Mouse (Mus musculus): ENCODE measurements at regions not wholly inside any gene's neighbourhood (a gene's known extent, or its start where the extent isn't known, plus 50 kb on each side); places are given as distances from the start of the nearest gene placed in this dataset.

DNA sequence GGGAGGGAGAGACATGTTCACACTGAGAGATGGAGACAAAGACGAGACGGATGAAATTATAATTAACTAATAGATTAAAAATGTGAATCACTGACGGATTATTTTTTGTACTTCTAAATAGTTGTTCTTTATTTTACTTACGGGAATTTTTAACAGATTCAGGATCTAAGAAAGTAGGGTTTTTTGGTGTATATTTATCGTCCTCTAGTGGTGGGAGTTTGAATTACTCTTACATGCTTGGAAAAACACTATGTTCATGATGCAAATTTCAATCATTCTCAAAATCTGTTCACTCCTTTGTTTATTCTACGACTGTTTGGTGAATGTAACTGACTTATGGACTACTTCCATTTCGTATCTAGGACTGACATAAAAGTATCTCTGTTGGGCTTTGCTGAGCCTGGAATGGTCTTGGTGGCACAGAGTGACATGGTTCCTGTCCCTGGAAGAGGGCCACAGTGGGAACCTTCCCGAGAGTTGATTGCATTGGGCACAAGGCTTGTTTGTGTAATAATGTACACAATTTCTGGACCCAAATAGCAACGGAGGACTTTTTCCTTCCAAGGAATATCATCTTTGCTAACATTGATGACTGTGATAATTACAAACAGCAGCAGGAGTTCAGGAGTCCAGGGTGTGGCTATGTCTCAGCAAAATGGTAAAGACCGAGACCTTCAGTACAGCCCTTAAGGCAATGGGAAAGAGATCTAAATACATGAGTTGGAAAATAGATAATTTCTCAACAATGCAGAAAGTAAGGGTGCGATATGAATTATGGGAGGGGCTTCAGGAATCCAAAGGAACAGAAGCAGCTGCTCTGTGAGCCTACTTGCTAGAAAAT, 139.3 kb upstream of the Dcn start:
- in situ Hi-C loops (cut with MboI, MseI), result loop anchor here in 1 of 2 experiments (5.0 kb wide), 1 partner anchor 352 kb away; the partner anchor contains the start of gene Ccer1

- in situ Hi-C loops (cut with MboI, MseI), result no loop called here
Observed at GRCm38 (mm10) chr10:97345347-97345746, 134.1 kb upstream of the Dcn start.

DNA sequence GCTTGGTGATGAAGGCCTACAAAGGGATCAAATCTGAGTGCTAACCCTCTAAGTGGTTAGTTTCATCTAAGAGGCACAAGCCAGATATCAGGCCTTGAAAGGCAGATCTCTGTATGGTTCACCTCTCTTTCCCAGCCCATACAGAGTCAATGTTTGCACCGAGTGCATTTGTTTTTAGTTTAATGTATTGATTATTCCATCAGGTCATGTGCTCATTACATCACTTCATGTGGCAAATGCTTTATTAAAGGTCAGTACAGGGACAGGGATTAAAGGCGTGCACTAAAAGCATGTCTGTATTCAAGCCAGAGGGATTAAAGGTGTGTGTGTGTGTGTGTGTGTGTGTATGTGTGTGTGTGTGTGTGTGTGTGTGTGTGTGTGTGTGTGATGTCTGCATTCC, 132.5 kb upstream of the Dcn start:
- in situ Hi-C loops (cut with MboI, MseI), result no loop called here

DNA sequence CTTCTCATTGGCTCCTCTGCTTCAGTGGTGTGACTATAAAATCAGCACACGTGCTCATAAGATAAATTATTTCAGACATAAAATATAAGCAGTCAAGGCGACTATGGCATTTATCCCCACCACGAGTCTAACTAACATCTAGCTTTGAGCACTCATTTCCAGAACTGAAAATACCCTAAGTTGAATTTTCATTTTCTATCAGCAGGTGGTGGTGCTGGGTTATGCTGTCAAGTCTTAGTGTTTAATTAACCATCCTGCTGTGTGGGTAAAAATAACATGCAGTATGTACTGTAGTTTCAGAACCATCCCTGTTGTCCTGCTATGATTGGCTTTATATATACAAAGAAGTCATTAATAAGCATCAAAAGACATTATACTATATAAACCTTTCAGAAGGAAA, 110.8 kb upstream of the Dcn start:
- in situ Hi-C loops (cut with MboI, MseI), result no loop called here

GRCm38 (mm10) chr10:97375824-97376223, 103.6 kb upstream of the Dcn start:
- in situ Hi-C loops (cut with MboI, MseI), result loop anchor here in 1 of 2 experiments (5.0 kb wide), 1 partner anchor 321 kb away; no protein-coding TSS in a partner anchor

DNA sequence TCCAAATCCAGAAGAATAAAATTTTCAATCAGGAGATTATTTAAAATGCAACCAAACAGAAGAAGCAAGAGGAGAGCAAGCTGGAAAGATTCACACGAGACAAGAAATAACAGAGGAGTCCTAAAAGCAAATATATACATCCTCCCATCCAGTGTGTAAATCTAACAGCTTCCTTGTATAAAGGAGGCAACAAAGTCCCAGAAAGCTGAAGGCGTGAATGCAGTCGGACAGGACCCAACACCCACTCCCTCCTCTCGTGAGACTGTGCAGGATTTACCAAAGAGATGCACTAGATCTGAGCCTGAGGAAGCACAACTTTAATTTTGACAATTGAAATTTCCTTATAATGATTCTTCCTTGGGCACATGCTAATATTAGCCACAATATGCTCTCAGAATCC, 103.0 kb upstream of the Dcn start:
- in situ Hi-C loops (cut with MboI, MseI), result loop anchor here in 1 of 2 experiments (5.0 kb wide), 1 partner anchor 321 kb away; no protein-coding TSS in a partner anchor

GRCm38 (mm10) chr10:97381586-97381985, 97.8 kb upstream of the Dcn start:
- in situ Hi-C loops (cut with MboI, MseI), result loop anchor here in 1 of 2 experiments (10.0 kb wide), 1 partner anchor 313 kb away; the partner anchor contains the start of gene Ccer1

GRCm38 (mm10) chr10:97383881-97384280, 95.5 kb upstream of the Dcn start:
- in situ Hi-C loops (cut with MboI, MseI), result loop anchor here in 1 of 2 experiments (10.0 kb wide), 1 partner anchor 311 kb away; the partner anchor contains the start of gene Ccer1

DNA sequence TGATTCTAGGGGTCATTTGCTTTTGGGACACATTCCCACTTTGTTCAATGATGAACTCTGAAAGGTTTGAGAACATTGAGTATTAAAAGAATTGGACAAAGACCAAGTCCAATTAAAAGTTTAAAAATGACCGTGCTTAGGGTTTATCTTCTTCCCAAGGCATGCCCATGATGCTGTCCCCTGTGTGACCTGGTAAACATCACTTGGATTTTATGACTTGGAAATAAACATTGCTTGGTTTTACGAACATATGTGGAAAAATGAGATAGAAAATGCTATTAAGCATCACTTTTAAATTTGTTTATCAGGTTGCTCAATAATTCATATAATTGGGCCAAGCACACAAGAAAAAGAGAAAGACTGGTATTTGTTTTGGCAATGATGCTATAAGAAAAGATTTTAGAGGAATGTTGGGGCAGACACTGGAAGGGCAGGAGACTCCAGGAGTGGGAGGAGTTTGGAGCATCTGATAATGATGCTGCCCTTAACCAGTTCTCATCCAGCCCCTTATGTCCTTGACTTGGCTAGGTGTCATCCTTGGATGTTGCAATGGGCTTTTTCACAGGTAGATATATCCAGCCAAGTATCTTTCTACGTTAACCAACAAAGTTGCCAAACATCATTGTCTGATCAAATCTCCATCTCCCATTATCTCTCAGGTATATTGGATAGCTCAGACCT, 92.1 kb upstream of the Dcn start:
- in situ Hi-C loops (cut with MboI, MseI), result loop anchor here in 1 of 2 experiments (10.0 kb wide), 1 partner anchor 307 kb away; the partner anchor contains the start of gene Ccer1

DNA sequence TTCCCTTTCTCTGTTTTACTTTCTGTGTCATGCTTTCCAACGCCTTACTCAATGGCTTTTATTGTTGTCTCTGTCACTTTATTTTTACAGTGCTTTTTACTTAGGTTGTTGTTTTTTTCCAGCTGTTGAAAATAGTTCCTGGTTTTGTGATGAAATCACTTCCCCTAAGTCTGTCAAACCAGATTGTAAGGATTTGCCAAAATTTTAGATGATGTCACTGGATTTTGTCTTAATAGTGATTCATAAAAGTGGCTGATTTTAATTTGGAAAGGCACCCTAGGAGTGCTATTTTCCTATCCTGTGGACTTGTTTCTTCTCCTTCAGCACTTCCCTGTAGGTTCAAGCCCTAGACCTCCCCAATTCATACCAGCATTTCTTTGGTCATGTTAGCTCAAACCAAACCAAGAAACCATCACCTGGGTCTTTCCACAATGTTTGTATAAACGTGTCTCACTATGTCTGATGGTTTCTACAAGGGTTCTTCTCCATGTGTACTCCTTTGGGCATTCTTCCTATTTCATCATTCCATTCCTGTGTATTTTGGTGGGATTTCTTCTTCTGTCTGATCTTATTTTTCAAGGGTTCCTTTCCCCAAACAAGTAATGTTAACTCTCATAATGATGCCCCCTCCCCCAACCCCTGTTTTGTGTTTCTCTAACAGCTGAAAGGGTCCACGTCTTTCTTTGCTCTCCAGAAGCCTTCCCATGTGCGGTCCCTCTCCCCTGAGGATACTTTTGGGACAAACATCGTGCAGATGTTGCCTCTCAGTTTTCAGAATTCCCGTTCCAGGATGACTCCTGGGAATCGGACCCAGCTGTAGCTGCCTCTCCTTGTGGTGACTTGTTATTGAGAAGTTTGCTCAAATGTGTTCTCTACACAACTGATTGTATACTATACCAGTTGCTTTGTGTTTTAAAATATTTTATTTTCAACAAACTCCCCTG, 89.5 kb upstream of the Dcn start:
- in situ Hi-C loops (cut with MboI, MseI), result loop anchor here in 1 of 2 experiments (10.0 kb wide), 1 partner anchor 305 kb away; the partner anchor contains the start of gene Ccer1

GRCm38 (mm10) chr10:97397062-97397771, 82.2 kb upstream of the Dcn start:
- in situ Hi-C loops (cut with MboI, MseI), result no loop called here

- in situ Hi-C loops (cut with MboI, MseI), result no loop called here
Observed at GRCm38 (mm10) chr10:97397896-97398295, 81.5 kb upstream of the Dcn start.

GRCm38 (mm10) chr10:97402524-97402923, 76.9 kb upstream of the Dcn start:
- in situ Hi-C loops (cut with MboI, MseI), result no loop called here

DNA sequence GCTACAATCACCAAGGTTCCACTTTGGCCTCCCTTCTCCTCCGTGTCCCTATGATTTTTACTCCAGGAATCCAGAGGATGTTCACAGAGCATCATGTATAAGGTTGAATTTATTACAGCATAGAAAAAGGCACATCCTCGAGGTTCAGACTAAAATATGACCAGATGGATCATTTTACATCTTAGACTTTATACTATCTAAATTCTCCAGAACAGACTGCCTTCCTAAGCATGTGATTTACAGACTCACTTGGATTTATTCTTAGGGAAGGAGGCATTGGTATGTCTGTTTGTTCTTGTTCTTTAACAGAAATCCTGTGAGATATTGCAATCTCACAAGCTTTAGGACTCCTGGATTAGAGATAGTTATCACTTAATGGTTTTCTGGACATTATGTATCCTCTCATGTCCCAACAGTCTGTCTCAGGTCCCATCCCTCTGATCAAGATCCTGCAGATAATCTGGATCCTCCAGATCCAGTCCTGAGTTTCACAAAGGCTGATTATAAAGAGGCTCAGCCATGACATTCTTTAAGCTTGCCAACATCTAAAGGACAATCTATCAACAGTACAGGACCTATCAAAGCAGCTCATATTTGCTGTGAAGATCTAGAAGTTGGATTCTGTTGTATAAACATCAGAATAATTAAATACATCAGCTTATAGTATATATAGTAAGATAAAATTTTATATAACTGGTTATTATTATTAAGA, 75.2 kb upstream of the Dcn start:
- in situ Hi-C loops (cut with MboI, MseI), result no loop called here

- in situ Hi-C loops (cut with MboI, MseI), result no loop called here
Observed at GRCm38 (mm10) chr10:97409181-97409581, 70.2 kb upstream of the Dcn start.

DNA sequence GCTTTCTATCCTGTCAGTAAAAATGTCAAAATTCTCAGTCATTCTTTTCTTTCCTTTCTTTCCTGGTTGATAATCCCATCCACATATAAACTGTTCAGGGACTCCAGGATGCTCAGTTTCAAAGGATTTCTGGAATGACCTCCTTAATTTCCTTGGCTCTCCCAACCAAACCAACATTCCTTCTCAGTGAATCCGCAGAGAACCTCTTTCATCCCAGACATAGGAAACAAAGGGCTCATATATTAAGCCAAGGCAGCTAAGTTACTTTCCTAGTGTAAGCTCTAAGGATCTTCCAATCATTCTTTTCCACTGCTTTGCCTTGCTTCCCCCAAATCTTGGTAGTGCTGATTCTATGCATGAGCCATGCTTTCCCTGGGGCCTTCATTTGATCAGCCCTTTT, 69.5 kb upstream of the Dcn start:
- in situ Hi-C loops (cut with MboI, MseI), result no loop called here

DNA sequence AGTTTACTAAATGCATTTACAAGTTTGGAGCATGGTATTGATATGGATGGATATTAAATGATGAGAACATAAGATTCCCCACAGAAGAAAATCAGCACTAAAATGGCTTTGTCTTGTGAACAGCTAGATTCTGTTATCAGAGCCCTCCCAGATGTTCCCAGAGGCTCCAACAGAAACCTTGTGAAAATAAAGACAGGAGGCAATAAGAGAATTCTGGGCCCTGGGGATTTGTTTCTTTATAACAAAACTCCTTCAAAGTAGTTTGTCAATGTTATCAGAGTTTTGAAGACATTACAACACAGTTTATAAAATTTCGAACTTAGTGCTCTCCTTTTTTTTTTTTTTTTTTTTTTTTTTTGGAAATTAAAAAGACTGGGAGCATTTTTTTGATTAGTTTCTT, 56.8 kb upstream of the Dcn start:
- in situ Hi-C loops (cut with MboI, MseI), result no loop called here

DNA sequence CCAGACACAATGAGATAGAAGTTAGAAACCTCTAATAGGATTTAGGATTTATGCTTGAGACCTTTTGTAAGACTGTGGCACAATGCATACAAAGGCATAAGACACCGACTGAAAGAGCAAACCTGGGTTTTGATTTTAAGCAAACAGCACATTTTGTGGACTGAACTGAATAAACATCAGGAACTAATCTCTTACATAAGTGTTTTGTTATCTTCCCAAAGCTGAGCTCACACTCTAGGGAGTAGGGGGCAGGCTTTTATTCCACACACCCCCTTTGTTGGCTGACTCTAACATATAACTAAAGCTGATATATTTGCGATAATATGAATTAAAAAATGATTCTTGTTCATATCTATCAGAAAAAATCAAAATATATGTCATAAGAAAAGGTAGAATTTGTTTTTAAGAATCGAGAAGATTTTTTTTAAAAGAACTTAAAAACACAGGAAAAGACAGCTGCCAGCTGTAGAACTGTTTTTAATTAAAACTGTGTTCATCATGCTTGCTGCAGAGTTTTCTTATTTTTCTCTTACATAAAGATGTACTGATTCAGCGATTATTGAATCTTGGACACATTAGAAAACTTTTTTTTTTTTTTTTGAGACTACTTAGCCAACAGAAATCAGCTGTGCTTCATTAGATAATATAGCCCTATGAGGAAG, 56.2 kb upstream of the Dcn start:
- in situ Hi-C loops (cut with MboI, MseI), result no loop called here
